Mouse (Mus musculus): Measurements from ENCODE around the gene Ccnd3.

Gene Ccnd3

DNA sequence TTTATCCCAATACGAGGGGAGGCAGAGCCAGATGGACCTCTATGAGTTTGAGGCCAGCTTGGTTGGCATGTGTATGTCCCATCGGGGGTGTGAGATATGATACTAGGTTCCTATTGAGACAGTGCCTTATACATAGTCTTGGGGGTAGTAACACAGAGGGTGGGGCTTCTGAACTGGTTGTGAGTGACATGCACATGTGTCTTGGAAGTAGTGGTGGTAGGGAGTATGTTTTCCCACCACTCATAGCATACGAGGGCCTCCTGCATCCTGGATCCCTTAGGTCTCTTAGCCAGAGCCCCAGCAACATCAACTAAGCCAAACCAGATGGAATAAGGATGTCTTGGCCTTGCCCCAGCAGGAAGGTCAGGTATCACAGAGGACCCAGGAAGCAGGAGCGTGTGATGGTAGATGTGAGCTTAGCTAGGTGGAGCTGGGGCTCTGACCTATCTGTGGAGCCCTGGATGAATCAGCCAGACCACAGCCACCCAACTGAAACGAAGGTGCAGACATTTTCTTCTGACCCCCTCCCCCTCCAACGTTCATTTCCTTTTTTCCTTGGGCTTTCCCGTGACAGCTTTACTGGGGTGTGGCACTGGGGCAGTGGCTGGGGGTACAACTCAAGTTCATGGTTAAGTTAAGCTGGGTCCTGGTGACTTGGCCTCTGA, 10.5 kb downstream of the Ccnd3 start:
- DNase-seq (ENCODE audit: low spot score): no peak

GRCm38 (mm10) chr17:47516232-47516631, 11.4 kb downstream of the Ccnd3 start:
- DNase-seq (ENCODE audit: low spot score): no peak

DNA sequence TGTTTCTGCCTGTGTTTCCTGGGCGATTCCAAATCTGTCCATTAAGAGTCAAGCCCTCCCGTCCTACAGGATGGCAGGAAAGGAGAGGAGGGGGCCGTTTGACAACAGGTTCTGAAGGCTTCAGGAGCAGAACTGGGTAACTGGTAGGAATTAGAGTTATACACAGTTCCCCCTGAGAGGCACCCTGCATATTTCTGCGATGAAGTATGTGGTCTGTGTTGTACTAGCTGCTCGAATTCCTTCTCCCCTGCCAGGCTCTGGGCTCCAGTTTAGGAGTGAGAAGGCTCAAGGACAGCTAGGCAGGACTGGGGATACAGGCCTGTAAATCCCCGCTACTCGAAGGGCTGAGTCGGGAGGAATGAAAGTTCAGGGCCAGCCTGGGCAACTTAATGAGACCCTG, 13.4 kb downstream of the Ccnd3 start:
- DNase-seq (ENCODE audit: low spot score): peak; percentile 46

DNA sequence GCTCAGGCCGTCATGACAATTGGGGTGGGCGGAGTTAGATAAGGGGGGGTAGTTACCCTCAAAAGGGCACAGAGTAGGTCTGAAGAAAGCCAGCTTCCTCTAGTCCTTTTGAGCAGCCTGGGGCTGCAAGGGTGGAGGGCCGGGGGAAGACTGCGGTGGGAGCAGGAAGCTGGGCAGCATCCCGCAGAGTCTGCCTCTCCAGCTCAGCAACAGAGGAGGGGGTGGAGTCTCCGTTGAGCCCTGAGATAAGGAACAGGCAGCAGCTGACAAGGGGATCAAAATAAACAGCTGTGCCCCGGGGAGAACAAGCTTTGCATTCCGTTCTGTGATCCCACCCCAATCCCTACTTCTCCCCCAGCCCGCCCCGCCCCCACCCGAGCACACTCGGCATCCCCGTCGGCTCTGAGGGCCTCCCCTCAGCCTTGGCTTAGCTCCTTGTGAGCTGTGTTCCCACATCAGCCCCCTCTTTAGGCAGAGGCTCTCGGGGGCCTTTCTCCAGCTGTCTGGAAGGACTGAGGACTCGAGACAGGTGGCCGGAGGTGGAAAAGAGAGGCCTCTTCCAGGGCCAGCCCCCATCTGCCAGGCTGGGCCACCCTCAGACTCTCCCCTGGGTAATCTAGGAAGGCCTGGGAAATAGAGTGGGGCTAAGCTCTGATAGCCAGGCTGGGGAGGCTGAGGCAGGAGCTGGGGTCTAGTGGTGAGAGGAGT, 16.9 kb downstream of the Ccnd3 start:
- peak; percentile 65 for DNase-seq (ENCODE audit: low spot score)

GRCm38 (mm10) chr17:47522536-47522935, 17.7 kb downstream of the Ccnd3 start:
- DNase-seq (ENCODE audit: low spot score): no peak

- DNase-seq (ENCODE audit: low spot score): peak; percentile 48
These were observed 18.4 kb downstream of the Ccnd3 start for GRCm38 (mm10) chr17:47523211-47523682.

- DNase-seq (ENCODE audit: low spot score): no peak
These were observed 19.2 kb downstream of the Ccnd3 start for GRCm38 (mm10) chr17:47524055-47524454.

GRCm38 (mm10) chr17:47524991-47525390, 20.1 kb downstream of the Ccnd3 start:
- no peak for DNase-seq (ENCODE audit: low spot score)

- peak; percentile 58 for DNase-seq (ENCODE audit: low spot score)
These were observed 22.1 kb downstream of the Ccnd3 start for GRCm38 (mm10) chr17:47526856-47527520.

- DNase-seq (ENCODE audit: low spot score): peak; percentile 41
These were observed 22.9 kb downstream of the Ccnd3 start for GRCm38 (mm10) chr17:47527581-47528300.

- DNase-seq (ENCODE audit: low spot score): no peak
These were observed 24.1 kb downstream of the Ccnd3 start for GRCm38 (mm10) chr17:47528919-47529318.

DNA sequence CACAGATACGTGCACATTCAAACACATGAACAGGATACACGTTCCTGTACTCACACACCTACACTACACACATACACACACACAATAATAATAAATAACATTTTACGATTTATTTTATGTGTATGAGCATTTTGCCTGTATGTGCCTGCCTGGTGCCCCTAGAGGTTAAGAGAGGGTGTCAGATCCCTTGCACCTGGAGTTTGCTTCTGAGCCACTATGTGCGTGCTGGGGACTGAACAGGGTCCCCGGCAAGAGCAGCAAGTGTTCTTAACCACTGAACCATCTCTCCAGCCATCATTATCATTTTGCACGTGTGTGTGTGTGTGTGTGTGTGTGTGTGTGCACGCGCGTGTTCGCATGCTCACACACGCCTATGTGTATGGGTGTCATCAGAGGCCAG, 24.7 kb downstream of the Ccnd3 start:
- DNase-seq (ENCODE audit: low spot score): no peak

GRCm38 (mm10) chr17:47531387-47531818, 26.6 kb downstream of the Ccnd3 start:
- DNase-seq (ENCODE audit: low spot score): no peak

DNA sequence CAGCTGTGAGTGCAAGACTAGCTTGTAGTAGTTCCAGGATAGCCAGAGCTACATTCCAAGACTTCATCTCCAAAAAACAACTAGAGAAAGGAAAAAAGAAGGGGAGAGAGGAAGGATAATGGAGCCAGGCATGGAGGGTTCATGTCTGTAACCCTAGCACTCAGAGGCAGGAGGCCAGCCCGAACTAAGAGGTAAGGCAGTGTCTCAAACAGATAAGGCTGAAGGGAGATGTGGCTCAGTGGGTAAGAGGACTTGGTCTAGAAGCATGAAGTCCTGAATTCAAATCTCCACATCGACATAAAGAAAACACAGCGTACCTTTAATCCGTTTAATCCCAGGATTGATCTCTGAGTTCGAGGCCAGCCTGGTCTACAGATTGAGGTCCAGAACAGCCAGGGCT, 27.5 kb downstream of the Ccnd3 start:
- no peak for DNase-seq (ENCODE audit: low spot score)

DNA sequence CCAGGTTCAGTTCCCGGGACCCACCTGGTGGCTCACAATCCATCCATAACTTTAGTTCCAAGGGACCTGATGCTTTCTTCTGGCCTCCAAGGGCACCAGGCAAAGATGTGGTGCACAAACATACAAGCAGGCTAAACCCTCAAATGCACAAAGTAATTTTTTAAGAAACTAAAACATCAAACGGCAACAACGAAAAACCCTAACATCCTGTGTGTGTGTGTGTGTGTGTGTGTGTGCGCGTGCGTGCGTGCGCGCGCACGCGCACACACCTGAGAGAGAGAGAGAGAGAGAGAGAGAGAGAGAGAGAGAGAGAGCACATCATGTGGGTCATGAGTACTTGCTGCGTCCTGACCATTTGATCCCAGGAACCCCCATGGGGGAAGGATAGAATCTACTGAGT, 28.8 kb downstream of the Ccnd3 start:
- no peak for DNase-seq (ENCODE audit: low spot score)

GRCm38 (mm10) chr17:47535812-47536236, 31.0 kb downstream of the Ccnd3 start:
- no peak for DNase-seq (ENCODE audit: low spot score)

DNA sequence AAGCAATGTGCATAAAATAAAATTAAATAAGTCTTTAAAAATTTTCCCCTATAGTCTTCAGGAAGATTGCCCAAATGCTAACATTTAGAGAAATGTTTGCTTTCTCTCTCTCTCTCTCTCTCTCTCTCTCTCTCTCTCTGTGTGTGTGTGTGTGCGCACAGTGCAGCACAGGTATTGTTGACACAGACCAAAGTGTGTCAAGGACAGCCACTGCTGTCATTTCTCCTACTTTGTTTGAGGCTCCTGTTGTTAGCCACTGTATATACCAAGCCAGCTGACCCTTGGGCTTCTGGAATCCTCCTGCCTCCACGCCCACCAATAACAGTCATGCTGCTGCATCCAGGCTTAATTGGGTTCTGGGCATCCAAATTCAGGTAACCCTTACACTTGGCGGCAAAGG, 33.2 kb downstream of the Ccnd3 start:
- no peak for DNase-seq (ENCODE audit: low spot score)

DNA sequence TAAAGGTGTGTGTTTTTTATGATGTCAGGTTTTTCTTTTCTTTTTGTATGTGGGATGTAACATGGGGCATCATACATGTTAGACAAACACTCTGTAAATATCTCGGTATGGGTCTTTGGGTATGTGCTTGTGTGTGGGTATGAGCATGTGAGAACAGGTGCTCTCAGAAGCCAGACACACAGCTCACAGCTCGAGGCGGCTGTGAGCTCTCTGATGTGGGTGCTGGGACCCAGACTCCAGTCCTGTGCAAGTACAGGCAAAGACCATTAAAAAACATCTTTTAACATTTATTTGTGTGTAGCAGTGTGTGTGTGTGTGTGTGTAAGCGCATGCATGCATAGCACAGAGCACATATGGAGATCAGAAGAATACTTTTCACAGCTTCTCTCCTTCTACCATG, 34.3 kb downstream of the Ccnd3 start:
- DNase-seq (ENCODE audit: low spot score): no peak

DNA sequence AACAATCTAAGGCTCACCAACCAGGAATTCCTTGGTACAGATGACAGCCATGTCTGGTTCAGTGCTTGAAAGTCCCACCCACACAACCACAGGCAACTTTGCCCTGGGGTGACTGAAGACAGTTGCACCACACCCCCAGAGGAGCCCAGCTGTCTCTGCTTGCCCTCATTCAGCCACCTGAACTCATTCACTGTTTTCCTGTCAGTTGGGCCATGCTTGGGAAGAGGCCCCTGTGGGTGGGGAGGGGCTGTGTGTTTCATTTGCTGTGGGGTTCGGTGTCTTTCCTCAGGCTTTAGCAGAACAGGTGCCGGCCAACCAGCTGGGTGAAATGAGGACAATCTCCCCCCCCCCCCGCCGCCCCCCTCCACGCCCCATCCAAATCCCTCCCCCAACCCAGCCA, 37.2 kb downstream of the Ccnd3 start:
- no peak for DNase-seq (ENCODE audit: low spot score)

DNA sequence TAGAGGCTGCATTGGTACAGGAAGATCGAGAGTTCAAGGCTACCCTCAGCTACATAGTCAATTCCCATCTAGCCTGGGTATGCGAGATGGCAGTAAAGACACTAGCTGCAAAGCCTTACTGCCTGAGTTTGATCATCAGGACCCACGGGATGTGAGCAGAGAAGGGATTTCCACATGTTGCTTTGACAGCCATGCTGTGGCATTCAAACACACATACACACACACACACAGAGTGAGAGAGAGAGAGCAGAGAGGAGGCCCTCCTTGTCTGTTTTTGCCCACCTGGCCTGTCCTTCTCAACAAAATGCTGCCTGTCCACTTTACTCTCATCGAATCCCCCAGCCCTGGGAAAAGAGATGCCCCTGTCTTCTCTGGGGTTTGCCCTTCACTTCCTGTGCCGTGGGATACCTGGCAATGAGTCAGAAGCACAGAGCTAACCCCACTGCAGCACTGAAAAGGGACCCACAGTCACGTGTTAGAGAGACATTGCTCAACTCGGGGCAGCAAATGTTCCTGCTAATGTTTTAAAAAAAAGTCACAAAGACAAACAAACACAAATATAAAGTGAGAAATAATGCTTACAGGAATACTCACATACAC, 38.3 kb downstream of the Ccnd3 start:
- no peak for DNase-seq (ENCODE audit: low spot score)

GRCm38 (mm10) chr17:47545154-47545553, 40.3 kb downstream of the Ccnd3 start:
- no peak for DNase-seq (ENCODE audit: low spot score)

GRCm38 (mm10) chr17:47545861-47546331, 41.0 kb downstream of the Ccnd3 start:
- no peak for DNase-seq (ENCODE audit: low spot score)
